Mouse (Mus musculus) bone marrow macrophage, adult 2 months (primary cell): ENCODE data around the gene Vps13a.

Experiments used
- CTCF ChIP-seq: IDR thresholded peaks from 2 replicates; pipeline ENCODE4 v1.5.1; 2012; ENCODE audit warnings: low read depth, mild to moderate bottlenecking, low read length, moderate library complexity
- POLR2A ChIP-seq: IDR thresholded peaks from 2 replicates; pipeline ENCODE4 v1.6.1; 2012; ENCODE audit warnings: mild to moderate bottlenecking, low read depth, low read length, borderline replicate concordance

GRCm38 (mm10) chr19:16598653-16599297 lies 182.0 kb downstream of the Vps13a start:
- TF ChIP-seq CTCF (no peak), POLR2A (no peak)
